Mouse (Mus musculus): ENCODE results near the gene Pnkp. TPM values are rescaled to one million over a fixed set of nuclear protein-coding genes. Genes with fewer than 3 reads are reported as not detected.

Pnkp gene
- polyA plus RNA-seq, 2 experiments, result 14.3 to 15.6 TPM

GRCm38 (mm10) chr7:44815721-44816469 lies 41.0 kb upstream of the Pnkp start, which contains the start of the genes Nup62 and Il4i1:
Gene Nup62, plus strand, starts transcription at chr7:44816088.
Gene Il4i1, plus strand, starts transcription at chr7:44816387.
- peak within 1 kb of the TSS; percentile 82 to 94 for H3K4me3 ChIP-seq (ENCODE audit: insufficient read depth in 1 of 2, low read depth in 2 of 2, low read length in 2 of 2)

GRCm38 (mm10) chr7:44816470-44817021 lies 40.4 kb upstream of the Pnkp start, which contains the start of gene Atf5:
Gene Atf5, minus strand, starts transcription at chr7:44816658.
- no peak for TF ChIP-seq CTCF (IDR thresholded peaks at IDR 0.05; ENCODE audit: low read depth)
- no peak for TF ChIP-seq EP300 (IDR thresholded peaks at IDR 0.05; ENCODE audit: low read depth)
- Histone ChIP-seq H3K9me3 (ENCODE audit: control insufficient read depth, low read length) (no peaks in the 10 kb centered on the region), H3K27ac (peak within 1 kb of the TSS; percentile 94), H3K4me1 (replicated peaks; ENCODE audit: control insufficient read depth in 2 of 2, insufficient read depth in 2 of 2, low read length in 1 of 2) (peaks cover 36 to 49% of the 10 kb centered on the region in 2 experiments), H3K4me2 (ENCODE audit: low read depth) (peak within 1 kb of the TSS; percentile 84), H3K36me3 (replicated peaks; ENCODE audit: control insufficient read depth, insufficient read depth, low read depth) (peaks cover 8% of the 10 kb centered on the region; the same call in 1 of the 2 replicates), H3K27me3 (ENCODE audit: control insufficient read depth, insufficient read depth, low read length) (no peaks in the 10 kb centered on the region), H3K9ac (replicated peaks) (peak within 1 kb of the TSS; percentile 96), H3K4me3 (ENCODE audit: insufficient read depth in 1 of 2, low read depth in 2 of 2, low read length in 2 of 2) (peak within 1 kb of the TSS; percentile 82 to 94)
- WGBS (ENCODE audit: insufficient replicate concordance), result under 1% methylated on average over 53 of the region's 57 CpGs
- peak; percentile 59 to 67 (median 66) for DNase-seq (ENCODE audit: low read depth in 3 of 3, low spot score in 3 of 3)
- ATAC-seq (ENCODE audit: insufficient read depth), result peak; percentile 21

More at GRCm38 (mm10) chr7:44815721-44816469, 41.0 kb upstream of the Pnkp start, which contains the start of the genes Nup62 and Il4i1:
- Histone ChIP-seq H3K27me3 (ENCODE audit: control insufficient read depth, insufficient read depth, low read length) (no peaks in the 10 kb centered on the region), H3K4me2 (ENCODE audit: low read depth) (peak within 1 kb of the TSS; percentile 84), H3K9me3 (ENCODE audit: control insufficient read depth, low read length) (no peaks in the 10 kb centered on the region), H3K36me3 (replicated peaks; ENCODE audit: control insufficient read depth, insufficient read depth, low read depth) (peaks cover 8% of the 10 kb centered on the region; the same call in 1 of the 2 replicates), H3K9ac (replicated peaks) (peak within 1 kb of the TSS; percentile 96), H3K4me1 (replicated peaks; ENCODE audit: control insufficient read depth in 2 of 2, insufficient read depth in 2 of 2, low read length in 1 of 2) (peaks cover 31 to 43% of the 10 kb centered on the region in 2 experiments), H3K27ac (peak within 1 kb of the TSS; percentile 94)
- no peak for TF ChIP-seq EP300 (IDR thresholded peaks at IDR 0.05; ENCODE audit: low read depth)
- TF ChIP-seq CTCF (IDR thresholded peaks at IDR 0.05; ENCODE audit: low read depth), result 0 out of 2 replicates have a peak, but pooled peaks have one; percentile 5
- peak; percentile 87 for ATAC-seq (ENCODE audit: insufficient read depth)
- under 1% methylated on average over 62 of the region's 62 CpGs for WGBS (ENCODE audit: insufficient replicate concordance)
- peak; percentile 99 to 100 (median 99) for DNase-seq (ENCODE audit: low read depth in 3 of 3, low spot score in 3 of 3)

GRCm38 (mm10) chr7:44817441-44817840 lies 39.5 kb upstream of the Pnkp start:
- ATAC-seq (ENCODE audit: insufficient read depth) (no peak), DNase-seq (ENCODE audit: low read depth in 3 of 3, low spot score in 3 of 3) (no peak)
- Histone ChIP-seq H3K9me3 (ENCODE audit: control insufficient read depth, low read length) (no peaks in the 10 kb centered on the region), H3K27me3 (ENCODE audit: control insufficient read depth, insufficient read depth, low read length) (no peaks in the 10 kb centered on the region), H3K4me1 (replicated peaks; ENCODE audit: control insufficient read depth in 2 of 2, insufficient read depth in 2 of 2, low read length in 1 of 2) (peaks cover 36 to 52% of the 10 kb centered on the region in 2 experiments), H3K4me3 (ENCODE audit: insufficient read depth in 1 of 2, low read depth in 2 of 2, low read length in 2 of 2) (peak overlapping the region; percentile 82 to 94), H3K36me3 (replicated peaks; ENCODE audit: control insufficient read depth, insufficient read depth, low read depth) (peaks cover 8% of the 10 kb centered on the region; the same call in 1 of the 2 replicates), H3K4me2 (ENCODE audit: low read depth) (peak overlapping the region; percentile 84), H3K27ac (peak overlapping the region; percentile 94), H3K9ac (replicated peaks) (peak overlapping the region; percentile 96)
- no peak for TF ChIP-seq CTCF (IDR thresholded peaks at IDR 0.05; ENCODE audit: low read depth)
- no peak for TF ChIP-seq EP300 (IDR thresholded peaks at IDR 0.05; ENCODE audit: low read depth)
- 24% methylated on average over 3 of the region's 3 CpGs for WGBS (ENCODE audit: insufficient replicate concordance)

GRCm38 (mm10) chr7:44818164-44818563 lies 38.8 kb upstream of the Pnkp start:
- Histone ChIP-seq H3K27me3 (ENCODE audit: control insufficient read depth, insufficient read depth, low read length) (no peaks in the 10 kb centered on the region), H3K4me1 (replicated peaks; ENCODE audit: control insufficient read depth in 2 of 2, insufficient read depth in 2 of 2, low read length in 1 of 2) (peaks cover 36 to 58% of the 10 kb centered on the region in 2 experiments), H3K4me2 (ENCODE audit: low read depth) (peak overlapping the region; percentile 84), H3K9ac (replicated peaks) (no peak overlapping the region; the same call in 1 of the 2 replicates), H3K9me3 (ENCODE audit: control insufficient read depth, low read length) (no peaks in the 10 kb centered on the region), H3K27ac (no peak overlapping the region; the same call in 1 of the 2 replicates), H3K36me3 (replicated peaks; ENCODE audit: control insufficient read depth, insufficient read depth, low read depth) (peaks cover 8% of the 10 kb centered on the region; the same call in 1 of the 2 replicates), H3K4me3 (ENCODE audit: insufficient read depth in 1 of 2, low read depth in 2 of 2, low read length in 2 of 2) (peak overlapping the region; percentile 82 to 94)
- no peak for DNase-seq (ENCODE audit: low read depth in 3 of 3, low spot score in 3 of 3)
- WGBS (ENCODE audit: insufficient replicate concordance), result 35% methylated on average over 2 of the region's 2 CpGs
- ATAC-seq (ENCODE audit: insufficient read depth), result no peak
- no peak for TF ChIP-seq EP300 (IDR thresholded peaks at IDR 0.05; ENCODE audit: low read depth)
- TF ChIP-seq CTCF (IDR thresholded peaks at IDR 0.05; ENCODE audit: low read depth), result peak; percentile 50

Measured in liver, embryonic 14.5 days (tissue).